8 mouse cellular contexts compared by ENCODE assay signal in genomic region chrX:134808755-134809224, GRCm38 (mm10). TPM values are rescaled to one million over a fixed set of nuclear protein-coding genes. Genes with fewer than 3 reads are reported as not detected.
A peak's percentile ranks its signal among the peaks of the same experiment; 100 is the strongest.
DNase-seq lines count a peak whose midpoint lies in the region; ATAC-seq and TF ChIP-seq lines count a peak whose summit lies in the region.

Gene Armcx2 (minus strand): TSS chrX:134809221.

- peaks cover 12% of the 10 kb centered on the region for H3K36me3 ChIP-seq in forebrain, postnatal 0 days (ENCODE audit: insufficient read depth)
- H3K36me3 ChIP-seq in hindbrain, embryonic 10.5 days: peaks cover 22% of the 10 kb centered on the region
- peaks cover 4% of the 10 kb centered on the region for H3K36me3 ChIP-seq in lung, embryonic 16.5 days (ENCODE audit: control insufficient read depth, insufficient read depth, low read length)

- no peak for DNase-seq in Patski (ENCODE audit: low read depth, low spot score)
- peak; percentile 47 for DNase-seq in cerebellum, adult 11 months
- peak; percentile 84 for DNase-seq in forebrain, postnatal 0 days
- peak; percentile 78 for DNase-seq in hindbrain, embryonic 10.5 days (ENCODE audit: low spot score)
- peak; percentile 49 to 56 for DNase-seq in layer of hippocampus, postnatal 10 days (ENCODE audit: low spot score in 2 of 2)
- DNase-seq in ovary, postnatal 14 days (ENCODE audit: low spot score): peak; percentile 19
- DNase-seq in urinary bladder, adult 18-20 months (ENCODE audit: low spot score in 2 of 2): no peak

- in situ Hi-C loops in Patski (cut with MboI; ENCODE audit: low pct_unique_long_range_greater_than_20kb): no loop called here

- peak within 1 kb of the TSS; percentile 87 for H3K27ac ChIP-seq in forebrain, postnatal 0 days (ENCODE audit: low read depth, low read length)
- peak within 1 kb of the TSS; percentile 87 for H3K27ac ChIP-seq in hindbrain, embryonic 10.5 days
- H3K27ac ChIP-seq in lung, embryonic 16.5 days (ENCODE audit: low read length): peak within 1 kb of the TSS; percentile 64

- H3K4me1 ChIP-seq in forebrain, postnatal 0 days (ENCODE audit: insufficient read depth): no peaks in the 10 kb centered on the region
- 0 out of 2 replicates have a peak, but pooled peaks cover 5% of the 10 kb centered on the region for H3K4me1 ChIP-seq in hindbrain, embryonic 10.5 days (replicated peaks)
- H3K4me1 ChIP-seq in lung, embryonic 16.5 days (replicated peaks; ENCODE audit: control insufficient read depth, insufficient read depth, low read length): no peaks in the 10 kb centered on the region

- CTCF ChIA-PET in Patski (lab: Charles Lee): no interaction called here

- POLR2A ChIA-PET in Patski (lab: Charles Lee): no interaction called here

- TF ChIP-seq CTCF in Patski (IDR thresholded peaks at IDR 0.05): no peak
- no peak for TF ChIP-seq CTCF in forebrain, postnatal 0 days (IDR thresholded peaks at IDR 0.05; ENCODE audit: low read depth)

- peaks cover 39% of the 10 kb centered on the region for H3K27me3 ChIP-seq in Patski
- no peaks in the 10 kb centered on the region for H3K27me3 ChIP-seq in forebrain, postnatal 0 days (ENCODE audit: insufficient read depth, low read length)
- peaks cover 71% of the 10 kb centered on the region for H3K27me3 ChIP-seq in hindbrain, embryonic 10.5 days (ENCODE audit: insufficient read depth, poor library complexity, severe bottlenecking)
- H3K27me3 ChIP-seq in lung, embryonic 16.5 days (ENCODE audit: control insufficient read depth, insufficient read depth, low read depth, low read length): no peaks in the 10 kb centered on the region

- H3K9me3 ChIP-seq in forebrain, postnatal 0 days (ENCODE audit: low read length): no peaks in the 10 kb centered on the region
- H3K9me3 ChIP-seq in hindbrain, embryonic 10.5 days: no peaks in the 10 kb centered on the region
- H3K9me3 ChIP-seq in lung, embryonic 16.5 days (ENCODE audit: control insufficient read depth, low read length): no peaks in the 10 kb centered on the region

- H3K4me2 ChIP-seq in forebrain, postnatal 0 days (ENCODE audit: low read depth): peak within 1 kb of the TSS; percentile 49
- H3K4me2 ChIP-seq in lung, embryonic 16.5 days (ENCODE audit: low read depth, low read length): peak within 1 kb of the TSS; percentile 58

- ATAC-seq in Patski: peak; percentile 37
- ATAC-seq in forebrain, postnatal 0 days: peak; percentile 92
- ATAC-seq in lung, embryonic 16.5 days (ENCODE audit: low read depth): peak; percentile 92

- H3K9ac ChIP-seq in forebrain, postnatal 0 days: peak within 1 kb of the TSS; percentile 65
- H3K9ac ChIP-seq in lung, embryonic 16.5 days (ENCODE audit: low read length): peak within 1 kb of the TSS; percentile 72

- peak within 1 kb of the TSS; percentile 53 for H3K4me3 ChIP-seq in forebrain, postnatal 0 days (ENCODE audit: low read depth, low read length)
- H3K4me3 ChIP-seq in hindbrain, embryonic 10.5 days: peak within 1 kb of the TSS; percentile 67
- peak within 1 kb of the TSS; percentile 62 for H3K4me3 ChIP-seq in lung, embryonic 16.5 days (ENCODE audit: low read length)

- WGBS in forebrain, postnatal 0 days: 26% methylated on average over 16 of the region's 16 CpGs
- WGBS in hindbrain, embryonic 10.5 days: 21% methylated on average over 16 of the region's 16 CpGs
- WGBS in lung, embryonic 16.5 days: 11% methylated on average over 16 of the region's 16 CpGs

RNA-seq across cellular contexts. Expression of gene Armcx2, which starts in this region (rescaled TPM):
- polyA plus RNA-seq in Patski (2021): 3.1 TPM
- total RNA-seq in forebrain, postnatal 0 days (2014; rRNA removed): 104 and 128 TPM in 2 replicates
- 57.4 and 70.4 TPM in 2 replicates for polyA plus RNA-seq in forebrain, postnatal 0 days (2015; fragmentation: Nextera tagmentation; extraction: Ambion mirVana)
- 79.2 and 86.4 TPM in 2 replicates for polyA plus RNA-seq in hindbrain, embryonic 10.5 days (2016; fragmentation: Nextera tagmentation; extraction: Ambion mirVana)
- 10 to 100 TPM; 79.1 to 88.7 TPM for total RNA-seq in layer of hippocampus, postnatal 10 days (2021)
- polyA plus RNA-seq in lung, embryonic 16.5 days (2015; fragmentation: Nextera tagmentation; extraction: Ambion mirVana): 64.3 and 70.9 TPM in 2 replicates

Comparison
In these comparisons a context has a peak if more than half of its experiments do, and no peak if none do; other contexts are left out.
1. RNA of gene Armcx2 (polyA plus RNA-seq): 79.2 to 86.4 TPM in hindbrain, embryonic 10.5 days, 64.3 to 70.9 TPM in lung, embryonic 16.5 days and 57.4 to 70.4 TPM in forebrain, postnatal 0 days; 3.1 TPM in Patski (single experiment); every median in the first group is over 10 times any median in the second.
2. ATAC-seq: peak in every context shown above with its lines; median percentile 92 in forebrain, postnatal 0 days; 92 in lung, embryonic 16.5 days; 37 in Patski.
3. DNase-seq: peak in cerebellum, adult 11 months (single experiment), forebrain, postnatal 0 days (single experiment), hindbrain, embryonic 10.5 days (single experiment), layer of hippocampus, postnatal 10 days (2 of 2) and ovary, postnatal 14 days (single experiment); none in Patski (single experiment) and urinary bladder, adult 18-20 months (0 of 2).
4. Peak in every context shown above with its lines, with median percentiles within 50 percentile points of each other: H3K27ac ChIP-seq and H3K4me3 ChIP-seq.